Mouse (Mus musculus) limb, embryonic 15.5 days (tissue): ENCODE results near the gene BC049715. TPM values are rescaled to one million over a fixed set of nuclear protein-coding genes. Genes with fewer than 3 reads are reported as not detected.
"Not testable (repeated sequence)": the region's sequence is repeated elsewhere in the genome, so short reads cannot be mapped to it uniquely, and the experiment has no call there.

Experiments used
- ATAC-seq: fragments of 200-750 bp; cut with Nextera tagmentation; 2 replicates; pipeline ENCODE4 v1.8.0; 2017; ENCODE audit warnings: low read depth, moderate TSS enrichment; ENCODE audit not compliant: insufficient number of reproducible peaks, low FRiP score, low TSS enrichment
- H3K27ac ChIP-seq: fragments of 300-500 bp; sonication (generic); 2 replicates; pipeline ENCODE4 v1.5.1; 2015; ENCODE audit warnings: moderate library complexity, mild to moderate bottlenecking, inconsistent platforms
- H3K27me3 ChIP-seq: fragments of 300-500 bp; sonication (generic); 2 replicates; pipeline ENCODE4 v1.6.1; 2015; ENCODE audit warnings: inconsistent platforms
- H3K36me3 ChIP-seq: fragments of 300-500 bp; sonication (generic); 2 replicates; pipeline ENCODE4 v1.6.1; 2015; ENCODE audit warnings: inconsistent platforms
- H3K4me1 ChIP-seq: fragments of 300-500 bp; sonication (generic); 2 replicates; pipeline ENCODE4 v1.6.1; 2015; ENCODE audit warnings: inconsistent platforms
- H3K4me2 ChIP-seq: fragments of 300-500 bp; sonication (generic); 2 replicates; pipeline ENCODE4 v1.6.1; 2015; ENCODE audit warnings: mild to moderate bottlenecking, inconsistent platforms
- H3K4me3 ChIP-seq: fragments of 300-500 bp; sonication (generic); 2 replicates; pipeline ENCODE4 v1.5.1; 2015; ENCODE audit warnings: mild to moderate bottlenecking, inconsistent platforms
- H3K9ac ChIP-seq: fragments of 300-500 bp; sonication (generic); 2 replicates; pipeline ENCODE4 v1.6.1; 2015; ENCODE audit warnings: inconsistent platforms
- H3K9me3 ChIP-seq: fragments of 300-500 bp; sonication (generic); 2 replicates; pipeline ENCODE4 v1.6.1; 2016; ENCODE audit warnings: inconsistent platforms
- WGBS: fragments of 180-500 bp; shearing (Covaris S2); methylation state at CpG from one replicate; pipeline ENCODE4 v1.1.7; 2015; 5-methylcytosine and 5-hydroxymethylcytosine counted together
- polyA plus RNA-seq: library from polyadenylated mRNA; unstranded; fragments of >200 nt; fragmentation: Nextera tagmentation; extraction: Ambion mirVana; gene quantifications from 2 replicates; pipeline ENCODE4 v1.2.1, GENCODE M21; 2015

Gene BC049715
- 1.1 and 1.4 TPM in 2 replicates for polyA plus RNA-seq

GRCm38 (mm10) chr6:136827516-136827880 is at the start of gene BC049715:
BC049715 (plus strand) TSS chr6:136827626.
- peak within 1 kb of the TSS; percentile 84 for H3K4me3 ChIP-seq
- under 1% methylated on average over 34 of the region's 34 CpGs for WGBS

DNA sequence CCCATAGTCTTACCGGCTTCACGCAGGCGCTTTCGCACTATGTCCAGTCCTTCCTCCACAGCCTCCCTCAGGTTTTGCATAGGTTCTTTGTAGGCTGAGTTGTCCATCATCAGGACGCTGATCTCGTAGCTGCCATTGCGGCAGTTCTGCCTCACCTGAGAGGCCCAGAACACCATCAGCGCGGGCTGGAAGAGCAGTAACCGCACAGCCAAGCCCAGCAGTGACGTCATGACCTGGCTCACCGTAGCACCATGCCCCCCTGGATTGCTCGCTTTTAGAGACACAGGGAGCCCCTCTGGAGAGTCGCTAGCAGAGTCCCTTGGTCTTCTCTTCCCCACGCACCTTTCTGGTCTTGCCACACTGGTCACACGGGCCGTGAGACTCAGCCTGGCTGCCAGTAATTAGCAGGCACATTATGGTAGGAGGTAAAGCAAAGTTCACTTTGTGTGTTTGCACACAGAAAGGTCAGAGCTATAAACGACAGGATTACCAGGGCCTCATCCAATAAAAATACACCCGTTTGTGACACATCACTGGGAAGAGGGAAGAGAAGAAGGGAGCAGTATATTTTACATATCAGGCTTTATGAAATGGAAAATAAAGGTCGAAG is 45.9 kb upstream of the BC049715 start, which contains the start of gene Gucy2c:
TSS of gene Gucy2c (minus strand) at position 389 of the 610 bp plus-strand sequence.
- Histone ChIP-seq H3K9me3 (no peaks in the 10 kb centered on the region), H3K4me2 (no peak within 1 kb of the TSS), H3K4me1 (0 out of 2 replicates have a peak, but pooled peaks cover 2% of the 10 kb centered on the region), H3K36me3 (no peaks in the 10 kb centered on the region), H3K27ac (no peak within 1 kb of the TSS), H3K9ac (no peak within 1 kb of the TSS), H3K27me3 (no peaks in the 10 kb centered on the region), H3K4me3 (no peak within 1 kb of the TSS)
- no peak for ATAC-seq
- WGBS = 64% methylated on average over 20 of the region's 20 CpGs

More at GRCm38 (mm10) chr6:136827516-136827880, at the start of gene BC049715:
- Histone ChIP-seq H3K9ac (peak within 1 kb of the TSS; percentile 90), H3K27me3 (no peaks in the 10 kb centered on the region), H3K4me1 (peaks cover 7% of the 10 kb centered on the region), H3K4me2 (peak within 1 kb of the TSS; percentile 56), H3K27ac (peak within 1 kb of the TSS; percentile 86), H3K36me3 (peaks cover 25% of the 10 kb centered on the region), H3K9me3 (no peaks in the 10 kb centered on the region)
- no peak for ATAC-seq

DNA sequence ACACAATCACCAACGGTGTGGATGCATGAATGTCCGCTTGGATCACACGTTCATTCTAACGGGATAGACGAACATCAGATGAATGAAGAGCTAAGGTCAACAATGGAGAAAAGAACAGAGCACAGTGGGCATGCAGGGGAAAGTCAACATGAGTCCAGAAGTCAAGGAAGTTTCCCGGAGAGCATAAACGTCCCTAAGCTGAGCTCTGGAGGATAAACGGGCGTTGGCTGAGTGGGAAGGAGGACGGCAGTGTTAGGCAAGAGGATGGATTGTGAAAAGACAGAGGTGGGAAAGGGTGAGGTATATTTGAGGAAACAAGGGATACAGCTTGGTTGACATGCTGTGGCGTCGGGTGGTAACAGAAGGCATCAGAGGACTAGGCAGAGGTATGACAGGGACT is 45.3 kb upstream of the BC049715 start:
- WGBS = 90% methylated on average over 12 of the region's 12 CpGs
- Histone ChIP-seq H3K27ac (no peak overlapping the region), H3K4me2 (no peak overlapping the region), H3K9me3 (no peaks in the 10 kb centered on the region), H3K36me3 (no peaks in the 10 kb centered on the region), H3K4me3 (no peak overlapping the region), H3K27me3 (no peaks in the 10 kb centered on the region), H3K9ac (no peak overlapping the region), H3K4me1 (0 out of 2 replicates have a peak, but pooled peaks cover 2% of the 10 kb centered on the region)
- ATAC-seq = no peak

DNA sequence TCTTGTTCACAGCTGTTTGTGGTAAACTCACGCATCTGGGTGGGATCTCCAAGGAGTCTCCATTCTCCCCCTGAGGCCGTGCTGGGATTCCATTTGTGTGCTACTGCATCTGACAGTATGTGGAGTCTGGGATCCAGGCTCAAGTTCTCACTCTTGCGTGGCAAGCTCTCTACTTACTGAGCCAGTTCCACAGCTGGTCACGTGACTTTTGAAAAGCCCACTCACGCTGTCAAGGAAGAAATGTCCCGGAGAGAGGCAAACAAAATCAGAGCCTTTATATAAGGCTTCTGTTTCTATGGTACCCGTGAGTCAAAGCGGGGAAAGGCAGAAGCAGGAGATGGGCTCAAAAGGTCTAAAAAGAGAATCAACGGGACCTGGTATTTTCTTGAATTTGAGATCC is 44.7 kb upstream of the BC049715 start:
- no peaks in the 10 kb centered on the region for H3K9me3 ChIP-seq
- H3K4me3 ChIP-seq = no peak overlapping the region
- H3K36me3 ChIP-seq = no peaks in the 10 kb centered on the region
- no peak overlapping the region for H3K9ac ChIP-seq
- H3K4me1 ChIP-seq = 0 out of 2 replicates have a peak, but pooled peaks cover 2% of the 10 kb centered on the region
- H3K27ac ChIP-seq = no peak overlapping the region
- no peaks in the 10 kb centered on the region for H3K27me3 ChIP-seq
- WGBS = 79% methylated on average over 9 of the region's 9 CpGs
- ATAC-seq = no peak
- no peak overlapping the region for H3K4me2 ChIP-seq

GRCm38 (mm10) chr6:136789391-136789971 is 37.9 kb upstream of the BC049715 start:
- ATAC-seq = no peak
- Histone ChIP-seq H3K9me3 (no peaks in the 10 kb centered on the region), H3K4me1 (peaks cover 14% of the 10 kb centered on the region), H3K27me3 (no peaks in the 10 kb centered on the region), H3K4me2 (no peak overlapping the region), H3K36me3 (no peaks in the 10 kb centered on the region), H3K4me3 (no peak overlapping the region), H3K27ac (no peak overlapping the region), H3K9ac (no peak overlapping the region)
- 65% methylated on average over 5 of the region's 5 CpGs for WGBS

- no peak overlapping the region for H3K27ac ChIP-seq
- H3K36me3 ChIP-seq = no peaks in the 10 kb centered on the region
- peak overlapping the region; percentile 66 for H3K4me2 ChIP-seq
- 13% methylated on average over 16 of the region's 16 CpGs for WGBS
- no peaks in the 10 kb centered on the region for H3K9me3 ChIP-seq
- peak overlapping the region; percentile 17; the same call in 1 of the 2 replicates for H3K9ac ChIP-seq
- no peaks in the 10 kb centered on the region for H3K27me3 ChIP-seq
- H3K4me1 ChIP-seq = peaks cover 14% of the 10 kb centered on the region
- peak overlapping the region; percentile 36 for H3K4me3 ChIP-seq
- ATAC-seq = no peak
These were observed 34.3 kb upstream of the BC049715 start for GRCm38 (mm10) chr6:136792884-136793758.

DNA sequence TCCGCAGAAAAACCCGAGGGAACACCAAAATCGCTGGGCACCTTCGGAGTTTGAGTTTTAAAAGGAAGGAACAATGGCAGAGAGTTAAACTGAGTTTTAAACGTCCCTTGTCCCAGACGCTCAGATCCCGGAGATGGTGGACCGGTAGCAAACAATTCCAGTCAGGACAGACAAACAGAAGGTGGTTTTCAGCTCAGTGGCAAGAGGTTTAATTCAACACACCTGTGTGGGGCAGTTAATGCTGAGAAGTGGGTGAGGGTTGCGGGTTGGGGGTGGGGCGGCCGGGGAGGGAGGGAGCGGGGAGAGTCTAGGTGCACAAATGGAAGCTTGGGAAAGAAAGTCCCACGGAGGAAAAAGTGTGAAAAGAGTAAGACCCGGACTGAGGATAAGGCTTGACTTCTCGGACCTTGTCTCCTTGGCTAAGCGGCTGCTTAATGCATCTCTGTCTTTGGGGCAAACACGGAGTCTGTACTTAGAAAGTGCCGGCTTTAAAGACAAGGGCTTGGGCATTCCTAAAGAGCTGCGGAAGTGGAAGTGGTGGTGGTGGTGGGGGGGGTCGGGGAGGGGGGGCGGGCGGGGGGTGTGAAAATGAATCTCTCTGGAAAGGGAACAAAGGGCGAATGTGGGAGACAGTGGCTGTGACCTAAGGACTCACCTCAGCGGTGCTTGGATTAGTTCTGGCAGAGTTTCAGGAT is 33.4 kb upstream of the BC049715 start:
- ATAC-seq = no peak
- H3K9ac ChIP-seq = peak overlapping the region; percentile 17; the same call in 1 of the 2 replicates
- peaks cover 14% of the 10 kb centered on the region for H3K4me1 ChIP-seq
- H3K4me2 ChIP-seq = peak overlapping the region; percentile 66
- under 1% methylated on average over 20 of the region's 24 CpGs for WGBS
- H3K4me3 ChIP-seq = peak overlapping the region; percentile 36
- H3K9me3 ChIP-seq = no peaks in the 10 kb centered on the region
- no peaks in the 10 kb centered on the region for H3K27me3 ChIP-seq
- H3K36me3 ChIP-seq = no peaks in the 10 kb centered on the region
- no peak overlapping the region for H3K27ac ChIP-seq

GRCm38 (mm10) chr6:136795110-136795509 is 32.3 kb upstream of the BC049715 start:
- Histone ChIP-seq H3K4me1 (peaks cover 14% of the 10 kb centered on the region), H3K4me2 (no peak overlapping the region), H3K36me3 (no peaks in the 10 kb centered on the region), H3K9me3 (no peaks in the 10 kb centered on the region), H3K27me3 (no peaks in the 10 kb centered on the region), H3K9ac (no peak overlapping the region), H3K4me3 (no peak overlapping the region), H3K27ac (no peak overlapping the region)
- 77% methylated on average over 1 of the region's 1 CpGs for WGBS
- ATAC-seq = no peak

DNA sequence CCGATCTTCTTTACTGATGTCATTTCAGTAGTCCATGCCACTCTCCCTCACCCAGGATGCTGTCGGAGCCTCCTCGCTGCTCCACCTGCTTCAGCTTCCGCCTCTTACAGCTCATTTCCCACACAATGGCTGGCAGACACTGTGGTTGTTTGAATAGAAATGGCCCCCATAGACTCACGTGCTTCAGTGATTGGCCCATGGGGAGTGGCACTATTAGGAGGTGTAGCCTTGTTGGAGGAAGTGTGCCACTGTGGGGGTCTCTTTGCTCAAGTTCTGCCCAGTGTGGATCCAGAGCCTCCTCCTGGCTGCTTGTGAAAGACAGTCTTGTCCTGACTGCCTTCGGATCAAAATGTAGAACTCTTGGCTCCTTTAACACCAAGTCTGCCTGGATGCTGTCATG is 31.6 kb upstream of the BC049715 start:
- Histone ChIP-seq H3K27me3 (no peaks in the 10 kb centered on the region), H3K9ac (no peak overlapping the region), H3K36me3 (no peaks in the 10 kb centered on the region), H3K4me3 (no peak overlapping the region), H3K9me3 (no peaks in the 10 kb centered on the region), H3K4me2 (no peak overlapping the region), H3K4me1 (peaks cover 14% of the 10 kb centered on the region), H3K27ac (no peak overlapping the region)
- no peak for ATAC-seq
- 67% methylated on average over 6 of the region's 6 CpGs for WGBS

DNA sequence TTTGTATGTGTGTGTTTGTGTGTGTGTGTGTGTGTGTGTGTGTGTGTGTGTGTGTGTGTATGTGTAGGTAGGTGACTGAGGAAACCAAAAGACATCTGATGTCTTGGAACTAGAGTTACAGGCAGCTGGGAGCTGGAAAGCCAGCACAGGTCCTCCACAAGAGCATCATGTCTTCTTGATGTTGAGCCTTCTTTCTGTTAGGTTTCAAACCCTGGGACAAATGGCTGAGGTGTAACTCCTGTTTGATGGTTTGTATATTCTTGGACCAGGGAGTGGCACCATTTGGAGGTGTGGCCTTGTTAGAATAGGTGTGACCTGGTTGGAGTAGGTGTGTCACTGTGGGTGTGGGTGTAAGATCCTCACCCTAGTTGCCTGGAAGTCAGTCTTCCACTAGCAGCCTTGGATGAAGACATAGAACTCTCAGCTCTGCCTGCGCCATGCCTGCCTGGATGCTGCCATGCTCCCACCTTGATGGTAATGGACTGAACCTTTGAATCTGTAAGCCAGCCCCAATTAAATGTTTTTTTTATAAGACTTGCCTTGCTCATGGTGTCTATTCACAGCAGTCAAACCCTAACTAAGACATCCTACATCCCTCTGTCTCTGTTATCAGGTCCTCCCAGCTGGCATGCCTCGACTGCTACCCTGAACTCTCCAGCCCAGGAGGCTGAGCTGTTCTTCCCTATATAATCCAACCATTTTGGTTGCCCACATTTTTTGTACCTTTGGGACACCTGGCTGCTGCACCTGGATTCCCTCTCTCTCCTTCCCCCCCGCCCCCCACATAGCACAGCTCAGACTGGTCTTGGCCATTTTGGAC is 29.3 kb upstream of the BC049715 start:
- ATAC-seq, H3K4me2 ChIP-seq, H3K4me3 ChIP-seq, H3K9me3 ChIP-seq, H3K27ac ChIP-seq, H3K9ac ChIP-seq, H3K27me3 ChIP-seq, H3K36me3 ChIP-seq: not testable (repeated sequence)
- peaks cover 13% of the 10 kb centered on the region for H3K4me1 ChIP-seq
- WGBS = 81% methylated on average over 3 of the region's 3 CpGs

DNA sequence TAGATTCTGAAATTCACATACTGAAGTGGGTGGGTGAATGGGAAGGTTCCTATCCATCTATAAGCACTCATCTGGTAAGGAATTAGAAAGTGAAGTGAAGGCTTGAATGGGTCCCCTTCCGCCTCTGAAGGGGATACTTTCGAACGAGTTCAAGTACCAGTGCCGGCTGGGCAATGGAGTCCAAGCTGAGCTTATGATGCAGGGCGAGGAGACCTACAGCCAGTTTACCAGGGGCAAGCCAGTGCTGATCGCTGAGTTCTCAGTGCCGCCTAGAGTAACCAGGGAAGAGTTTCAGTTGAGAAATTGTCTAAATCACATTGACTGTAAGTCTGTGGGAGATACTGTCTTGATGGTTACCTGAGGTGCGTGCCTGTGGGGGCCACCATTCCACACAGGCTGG is 26.7 kb upstream of the BC049715 start:
- Histone ChIP-seq H3K9ac (no peak overlapping the region), H3K27ac (no peak overlapping the region), H3K4me1 (peaks cover 8% of the 10 kb centered on the region; the same call in 1 of the 2 replicates), H3K4me3 (no peak overlapping the region), H3K36me3 (no peaks in the 10 kb centered on the region), H3K9me3 (no peaks in the 10 kb centered on the region), H3K4me2 (no peak overlapping the region), H3K27me3 (no peaks in the 10 kb centered on the region)
- no peak for ATAC-seq
- 92% methylated on average over 8 of the region's 8 CpGs for WGBS
